In the genomic region with DNA sequence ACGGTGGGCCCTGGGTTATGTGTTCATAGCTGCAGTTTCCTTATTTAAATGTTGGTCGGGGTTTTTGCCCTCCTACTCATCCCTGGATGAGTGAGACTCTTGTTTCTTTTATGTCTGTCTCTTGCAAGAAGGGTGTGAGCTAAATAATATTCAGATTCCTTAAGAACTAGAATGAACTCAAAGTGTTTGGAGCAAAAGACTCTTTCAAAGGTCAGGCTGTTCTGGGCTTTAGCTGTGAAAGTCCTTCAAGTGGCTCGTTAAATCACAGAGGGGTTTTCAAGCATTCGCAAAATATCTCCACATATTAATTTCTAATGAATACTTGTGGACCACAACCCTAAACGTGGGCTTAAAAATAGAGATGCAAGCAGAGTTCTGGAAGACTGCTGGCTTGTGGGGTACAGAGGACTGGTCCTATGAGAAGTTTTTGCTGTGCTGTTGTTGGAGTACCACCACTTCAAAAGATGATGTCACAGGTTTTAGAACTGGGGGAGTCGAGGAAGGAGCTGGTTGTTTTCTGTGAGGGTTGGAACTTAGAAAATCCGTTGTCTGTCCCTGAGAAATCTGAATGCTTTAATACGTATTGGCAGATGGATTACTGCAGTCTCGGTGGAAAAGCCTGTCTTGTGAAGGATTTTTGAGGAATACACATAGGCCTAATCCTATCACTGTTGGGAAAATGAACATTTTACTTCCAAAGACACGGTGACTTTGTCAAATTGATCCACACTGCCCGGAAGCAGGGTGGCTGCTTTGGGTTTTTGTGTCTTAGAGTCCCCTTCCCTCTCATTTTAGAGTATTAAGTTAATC, we compare ENCODE assay signal across 8 mouse cellular contexts. TPM values are rescaled to one million over a fixed set of nuclear protein-coding genes. Genes with fewer than 3 reads are reported as not detected.
DNase-seq lines count a peak whose midpoint lies in the region; ATAC-seq lines count a peak whose summit lies in the region.

No protein-coding gene starts in this region.

- H3K27me3 ChIP-seq in lung, embryonic 16.5 days (ENCODE audit: control insufficient read depth, insufficient read depth, low read depth, low read length) = no peaks in the 10 kb centered on the region
- peaks cover 9% of the 10 kb centered on the region for H3K27me3 ChIP-seq in forebrain, embryonic 11.5 days (ENCODE audit: control insufficient read depth, insufficient read depth, low read length)
- H3K27me3 ChIP-seq in intestine, embryonic 15.5 days (replicated peaks) = no peaks in the 10 kb centered on the region
- no peaks in the 10 kb centered on the region for H3K27me3 ChIP-seq in neural tube, embryonic 14.5 days (ENCODE audit: control insufficient read depth, insufficient read depth, low read length)

- H3K9ac ChIP-seq in lung, embryonic 16.5 days (ENCODE audit: low read length) = peak overlapping the region; percentile 88
- peak overlapping the region; percentile 83 for H3K9ac ChIP-seq in forebrain, embryonic 11.5 days (ENCODE audit: low read length)
- H3K9ac ChIP-seq in intestine, embryonic 15.5 days = no peak overlapping the region
- H3K9ac ChIP-seq in neural tube, embryonic 14.5 days (replicated peaks; ENCODE audit: low read depth, low read length) = peak overlapping the region; percentile 84

- DNase-seq in lung, postnatal 10 days = no peak
- no peak for DNase-seq in forebrain, embryonic 11.5 days (ENCODE audit: low spot score)
- no peak for DNase-seq in left cerebral cortex, adult 18-20 months (ENCODE audit: low spot score in 2 of 2)
- DNase-seq in spleen, postnatal 14 days (ENCODE audit: low spot score in 2 of 2) = no peak
- no peak for DNase-seq in gastrocnemius, adult 18-20 months (ENCODE audit: low spot score)

- H3K4me1 ChIP-seq in lung, embryonic 16.5 days (replicated peaks; ENCODE audit: control insufficient read depth, insufficient read depth, low read length) = peaks cover 27% of the 10 kb centered on the region
- peaks cover 5% of the 10 kb centered on the region; the same call in 1 of the 2 replicates for H3K4me1 ChIP-seq in forebrain, embryonic 11.5 days (replicated peaks; ENCODE audit: control insufficient read depth, insufficient read depth, low read length)
- peaks cover 10% of the 10 kb centered on the region for H3K4me1 ChIP-seq in intestine, embryonic 15.5 days (replicated peaks)
- peaks cover 11% of the 10 kb centered on the region for H3K4me1 ChIP-seq in neural tube, embryonic 14.5 days (ENCODE audit: control insufficient read depth, insufficient read depth, low read length)

- H3K4me2 ChIP-seq in lung, embryonic 16.5 days (ENCODE audit: low read depth, low read length) = peak overlapping the region; percentile 96
- H3K4me2 ChIP-seq in forebrain, embryonic 11.5 days (ENCODE audit: low read depth, low read length, severe bottlenecking) = peak overlapping the region; percentile 86
- peak overlapping the region; percentile 90 for H3K4me2 ChIP-seq in intestine, embryonic 15.5 days (replicated peaks)
- peak overlapping the region; percentile 91 for H3K4me2 ChIP-seq in neural tube, embryonic 14.5 days (ENCODE audit: low read depth, low read length)

- 45% methylated on average over 11 of the region's 11 CpGs for WGBS in lung, embryonic 16.5 days
- WGBS in forebrain, embryonic 11.5 days = 22% methylated on average over 11 of the region's 11 CpGs
- 57% methylated on average over 11 of the region's 11 CpGs for WGBS in intestine, embryonic 15.5 days
- 43% methylated on average over 11 of the region's 11 CpGs for WGBS in neural tube, embryonic 14.5 days

- H3K27ac ChIP-seq in lung, embryonic 16.5 days (ENCODE audit: low read length) = peak overlapping the region; percentile 98; the same call in 1 of the 2 replicates
- H3K27ac ChIP-seq in forebrain, embryonic 11.5 days (ENCODE audit: low read depth, low read length) = no peak overlapping the region
- H3K27ac ChIP-seq in intestine, embryonic 15.5 days = no peak overlapping the region
- H3K27ac ChIP-seq in neural tube, embryonic 14.5 days (ENCODE audit: low read depth, low read length) = no peak overlapping the region

- H3K9me3 ChIP-seq in lung, embryonic 16.5 days (ENCODE audit: control insufficient read depth, low read length) = no peaks in the 10 kb centered on the region
- H3K9me3 ChIP-seq in forebrain, embryonic 11.5 days (ENCODE audit: control insufficient read depth, low read length) = no peaks in the 10 kb centered on the region
- H3K9me3 ChIP-seq in intestine, embryonic 15.5 days = no peaks in the 10 kb centered on the region
- H3K9me3 ChIP-seq in neural tube, embryonic 14.5 days (ENCODE audit: control insufficient read depth, low read length) = no peaks in the 10 kb centered on the region

- peak overlapping the region; percentile 84 for H3K4me3 ChIP-seq in lung, embryonic 16.5 days (ENCODE audit: low read length)
- peak overlapping the region; percentile 57 for H3K4me3 ChIP-seq in forebrain, embryonic 11.5 days (ENCODE audit: low read depth, low read length)
- peak overlapping the region; percentile 77; the same call in 1 of the 2 replicates for H3K4me3 ChIP-seq in intestine, embryonic 15.5 days (replicated peaks)
- H3K4me3 ChIP-seq in neural tube, embryonic 14.5 days (ENCODE audit: low read depth, low read length) = peak overlapping the region; percentile 64

- no peak for ATAC-seq in lung, embryonic 16.5 days (ENCODE audit: low read depth)
- ATAC-seq in forebrain, embryonic 11.5 days (replicated peaks; ENCODE audit: low FRiP score) = no peak
- no peak for ATAC-seq in intestine, embryonic 15.5 days
- no peak for ATAC-seq in neural tube, embryonic 14.5 days (ENCODE audit: low read depth)

- H3K36me3 ChIP-seq in lung, embryonic 16.5 days (ENCODE audit: control insufficient read depth, insufficient read depth, low read length) = no peaks in the 10 kb centered on the region; the same call in 1 of the 2 replicates
- no peaks in the 10 kb centered on the region for H3K36me3 ChIP-seq in forebrain, embryonic 11.5 days (ENCODE audit: control insufficient read depth, insufficient read depth, low read length)
- no peaks in the 10 kb centered on the region for H3K36me3 ChIP-seq in intestine, embryonic 15.5 days
- H3K36me3 ChIP-seq in neural tube, embryonic 14.5 days (ENCODE audit: control insufficient read depth, insufficient read depth, low read length) = no peaks in the 10 kb centered on the region

RNA-seq across cellular contexts. Expression of a gene that starts 1.7 kb away (rescaled TPM):
- 1.6 and 2.4 TPM in 2 replicates for polyA plus RNA-seq in lung, embryonic 16.5 days (2015; fragmentation: Nextera tagmentation; extraction: Ambion mirVana)
- polyA plus RNA-seq in forebrain, embryonic 11.5 days (2014; fragmentation: Nextera tagmentation; extraction: Ambion mirVana) = 0.12 and 0.24 TPM in 2 replicates
- 0.90 and 0.91 TPM in 2 replicates for polyA plus RNA-seq in intestine, embryonic 15.5 days (2015; fragmentation: Nextera tagmentation; extraction: Ambion mirVana)
- polyA plus RNA-seq in neural tube, embryonic 14.5 days (2014; fragmentation: Nextera tagmentation; extraction: Ambion mirVana) = 0.50 and 0.72 TPM in 2 replicates
- total RNA-seq in left cerebral cortex, adult 18-20 months (2021) = 10 to 100 TPM; 28.4 TPM
- total RNA-seq in gastrocnemius, adult 18-20 months (2021) = 10 to 100 TPM; 50.6 to 61.2 TPM

RNA-seq across cellular contexts. Expression of a gene that starts 2.1 kb away (rescaled TPM):
- polyA plus RNA-seq in lung, embryonic 16.5 days (2015; fragmentation: Nextera tagmentation; extraction: Ambion mirVana) = not detected in 2 replicates
- not detected in 2 replicates for polyA plus RNA-seq in forebrain, embryonic 11.5 days (2014; fragmentation: Nextera tagmentation; extraction: Ambion mirVana)
- not detected in 2 replicates for polyA plus RNA-seq in intestine, embryonic 15.5 days (2015; fragmentation: Nextera tagmentation; extraction: Ambion mirVana)
- polyA plus RNA-seq in neural tube, embryonic 14.5 days (2014; fragmentation: Nextera tagmentation; extraction: Ambion mirVana) = not detected in 2 replicates
- not detected for total RNA-seq in left cerebral cortex, adult 18-20 months (2021)
- total RNA-seq in gastrocnemius, adult 18-20 months (2021) = not detected

RNA-seq across cellular contexts. Expression of a gene that starts 58.2 kb away (rescaled TPM):
- polyA plus RNA-seq in lung, embryonic 16.5 days (2015; fragmentation: Nextera tagmentation; extraction: Ambion mirVana) = not detected in 2 replicates
- polyA plus RNA-seq in forebrain, embryonic 11.5 days (2014; fragmentation: Nextera tagmentation; extraction: Ambion mirVana) = not detected in 2 replicates
- not detected in 2 replicates for polyA plus RNA-seq in intestine, embryonic 15.5 days (2015; fragmentation: Nextera tagmentation; extraction: Ambion mirVana)
- not detected in 2 replicates for polyA plus RNA-seq in neural tube, embryonic 14.5 days (2014; fragmentation: Nextera tagmentation; extraction: Ambion mirVana)
- total RNA-seq in left cerebral cortex, adult 18-20 months (2021) = under 1 TPM in 1 of 2 experiments, not detected in 1; 0.42 TPM
- total RNA-seq in gastrocnemius, adult 18-20 months (2021) = not detected
